Mouse (Mus musculus): ENCODE data around the gene Cenpt. TPM values are rescaled to one million over a fixed set of nuclear protein-coding genes. Genes with fewer than 3 reads are reported as not detected.

Gene Cenpt
- polyA plus RNA-seq, 1 experiment, result 40.3 TPM

DNA sequence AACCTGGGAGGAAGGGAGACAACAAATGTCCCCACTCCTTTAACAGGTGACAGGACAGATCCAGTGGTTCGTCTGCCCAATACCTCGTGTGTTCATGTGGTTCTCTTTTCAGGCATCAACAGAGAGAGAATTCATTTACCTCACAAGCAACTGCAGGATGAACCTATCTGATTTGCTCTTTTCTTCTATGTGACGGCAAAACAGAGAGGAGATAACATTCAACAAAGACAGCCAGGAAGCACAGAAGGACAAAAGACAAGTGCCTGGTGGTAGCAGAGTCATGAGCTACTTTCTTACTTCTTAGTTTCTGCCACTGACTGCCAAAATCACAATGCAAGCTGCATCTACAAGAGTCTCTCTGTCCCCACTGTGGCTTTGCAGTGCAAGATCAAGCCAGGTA, 41.5 kb downstream of the Cenpt start:
- Histone ChIP-seq H3K27ac (ENCODE audit: insufficient read depth, low read length) (no peak overlapping the region), H3K4me3 (ENCODE audit: insufficient read depth, low read length) (no peak overlapping the region), H3K4me1 (ENCODE audit: control insufficient read depth, insufficient read depth, low read length) (peaks cover 5% of the 10 kb centered on the region; the same call in 1 of the 2 replicates)
- TF ChIP-seq CTCF (IDR thresholded peaks at IDR 0.05; ENCODE audit: borderline replicate concordance, insufficient read depth, low read length), result no peak

- TF ChIP-seq POLR2A (IDR thresholded peaks at IDR 0.05; ENCODE audit: low read depth, low read length), result no peak
- TF ChIP-seq CTCF (IDR thresholded peaks at IDR 0.05; ENCODE audit: borderline replicate concordance, insufficient read depth, low read length), result no peak
- no peak overlapping the region for H3K27ac ChIP-seq (ENCODE audit: insufficient read depth, low read length)
- H3K4me3 ChIP-seq (ENCODE audit: insufficient read depth, low read length), result no peak overlapping the region
- H3K4me1 ChIP-seq (ENCODE audit: control insufficient read depth, insufficient read depth, low read length), result peaks cover 5% of the 10 kb centered on the region; the same call in 1 of the 2 replicates
Observed at GRCm38 (mm10) chr8:105811061-105811460, 42.0 kb downstream of the Cenpt start.

GRCm38 (mm10) chr8:105810245-105810786, 42.8 kb downstream of the Cenpt start:
- TF ChIP-seq CTCF (IDR thresholded peaks at IDR 0.05; ENCODE audit: borderline replicate concordance, insufficient read depth, low read length) (no peak), POLR2A (IDR thresholded peaks at IDR 0.05; ENCODE audit: low read depth, low read length) (no peak)
- Histone ChIP-seq H3K4me1 (ENCODE audit: control insufficient read depth, insufficient read depth, low read length) (peaks cover 5% of the 10 kb centered on the region; the same call in 1 of the 2 replicates), H3K4me3 (ENCODE audit: insufficient read depth, low read length) (no peak overlapping the region)

DNA sequence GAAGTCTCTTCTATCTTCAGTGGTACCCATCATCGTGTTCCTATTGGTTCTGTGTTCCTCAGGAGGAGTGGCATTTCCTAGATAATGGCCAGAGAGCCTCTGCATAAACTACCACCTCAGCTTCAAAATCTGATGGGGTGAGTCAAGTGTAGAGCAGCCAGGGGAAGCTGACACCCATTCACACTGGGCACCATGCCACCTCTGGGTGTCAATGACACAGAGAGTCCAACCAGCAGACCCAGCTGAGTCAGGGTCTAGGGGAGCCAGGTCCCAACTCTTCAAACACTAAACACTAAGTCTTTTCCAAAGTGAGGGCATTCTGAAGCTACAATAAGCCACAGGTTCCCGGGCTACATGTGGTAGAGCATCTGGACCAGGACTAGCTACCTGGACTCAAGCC, 44.6 kb downstream of the Cenpt start:
- TF ChIP-seq POLR2A (IDR thresholded peaks at IDR 0.05; ENCODE audit: low read depth, low read length) (no peak), CTCF (IDR thresholded peaks at IDR 0.05; ENCODE audit: borderline replicate concordance, insufficient read depth, low read length) (no peak)
- no peak overlapping the region for H3K4me3 ChIP-seq (ENCODE audit: insufficient read depth, low read length)
- H3K27ac ChIP-seq (ENCODE audit: insufficient read depth, low read length), result no peak overlapping the region
- H3K4me1 ChIP-seq (ENCODE audit: control insufficient read depth, insufficient read depth, low read length), result peaks cover 5% of the 10 kb centered on the region; the same call in 1 of the 2 replicates

More at GRCm38 (mm10) chr8:105810245-105810786, 42.8 kb downstream of the Cenpt start:
- no peak overlapping the region for H3K27ac ChIP-seq (ENCODE audit: insufficient read depth, low read length)

GRCm38 (mm10) chr8:105807766-105808165, 45.3 kb downstream of the Cenpt start:
- TF ChIP-seq CTCF (IDR thresholded peaks at IDR 0.05; ENCODE audit: borderline replicate concordance, insufficient read depth, low read length) (no peak), POLR2A (IDR thresholded peaks at IDR 0.05; ENCODE audit: low read depth, low read length) (no peak)
- peaks cover 5% of the 10 kb centered on the region; the same call in 1 of the 2 replicates for H3K4me1 ChIP-seq (ENCODE audit: control insufficient read depth, insufficient read depth, low read length)

DNA sequence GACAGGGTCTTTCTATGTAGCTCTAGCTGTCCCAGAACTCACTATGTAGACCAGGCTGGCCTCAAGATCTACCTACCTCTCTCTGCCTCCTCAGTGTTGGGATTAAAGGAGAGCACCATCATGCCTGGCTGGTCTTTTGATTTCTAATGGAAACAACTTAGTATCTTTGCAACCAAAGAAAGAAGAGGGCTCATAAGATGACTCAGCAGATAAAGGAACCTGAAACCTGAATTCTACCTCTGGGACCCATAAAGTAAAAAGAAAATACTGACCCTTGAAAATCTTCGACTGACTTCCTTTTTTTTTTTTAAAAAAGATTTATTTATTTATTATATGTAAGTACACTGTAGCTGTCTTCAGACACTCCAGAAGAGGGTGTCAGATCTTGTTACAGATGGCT, 47.1 kb downstream of the Cenpt start:
- H3K27ac ChIP-seq (ENCODE audit: insufficient read depth, low read length), result no peak overlapping the region
- TF ChIP-seq CTCF (IDR thresholded peaks at IDR 0.05; ENCODE audit: borderline replicate concordance, insufficient read depth, low read length), result no peak
- no peak for TF ChIP-seq POLR2A (IDR thresholded peaks at IDR 0.05; ENCODE audit: low read depth, low read length)
- peaks cover 5% of the 10 kb centered on the region; the same call in 1 of the 2 replicates for H3K4me1 ChIP-seq (ENCODE audit: control insufficient read depth, insufficient read depth, low read length)
- H3K4me3 ChIP-seq (ENCODE audit: insufficient read depth, low read length), result no peak overlapping the region

More at GRCm38 (mm10) chr8:105807766-105808165, 45.3 kb downstream of the Cenpt start:
- H3K27ac ChIP-seq (ENCODE audit: insufficient read depth, low read length), result no peak overlapping the region
- H3K4me3 ChIP-seq (ENCODE audit: insufficient read depth, low read length), result no peak overlapping the region

GRCm38 (mm10) chr8:105805346-105805745, 47.7 kb downstream of the Cenpt start:
- TF ChIP-seq POLR2A (IDR thresholded peaks at IDR 0.05; ENCODE audit: low read depth, low read length) (no peak), CTCF (IDR thresholded peaks at IDR 0.05; ENCODE audit: borderline replicate concordance, insufficient read depth, low read length) (no peak)
- H3K27ac ChIP-seq (ENCODE audit: insufficient read depth, low read length), result no peak overlapping the region; the same call in 1 of the 2 replicates
- no peak overlapping the region for H3K4me3 ChIP-seq (ENCODE audit: insufficient read depth, low read length)
- peaks cover 5% of the 10 kb centered on the region; the same call in 1 of the 2 replicates for H3K4me1 ChIP-seq (ENCODE audit: control insufficient read depth, insufficient read depth, low read length)

- H3K4me1 ChIP-seq (ENCODE audit: control insufficient read depth, insufficient read depth, low read length), result peaks cover 5% of the 10 kb centered on the region; the same call in 1 of the 2 replicates
- no peak for TF ChIP-seq CTCF (IDR thresholded peaks at IDR 0.05; ENCODE audit: borderline replicate concordance, insufficient read depth, low read length)
- TF ChIP-seq POLR2A (IDR thresholded peaks at IDR 0.05; ENCODE audit: low read depth, low read length), result no peak
- no peak overlapping the region for H3K4me3 ChIP-seq (ENCODE audit: insufficient read depth, low read length)
- H3K27ac ChIP-seq (ENCODE audit: insufficient read depth, low read length), result no peak overlapping the region
Observed at GRCm38 (mm10) chr8:105804797-105805196, 48.3 kb downstream of the Cenpt start.

DNA sequence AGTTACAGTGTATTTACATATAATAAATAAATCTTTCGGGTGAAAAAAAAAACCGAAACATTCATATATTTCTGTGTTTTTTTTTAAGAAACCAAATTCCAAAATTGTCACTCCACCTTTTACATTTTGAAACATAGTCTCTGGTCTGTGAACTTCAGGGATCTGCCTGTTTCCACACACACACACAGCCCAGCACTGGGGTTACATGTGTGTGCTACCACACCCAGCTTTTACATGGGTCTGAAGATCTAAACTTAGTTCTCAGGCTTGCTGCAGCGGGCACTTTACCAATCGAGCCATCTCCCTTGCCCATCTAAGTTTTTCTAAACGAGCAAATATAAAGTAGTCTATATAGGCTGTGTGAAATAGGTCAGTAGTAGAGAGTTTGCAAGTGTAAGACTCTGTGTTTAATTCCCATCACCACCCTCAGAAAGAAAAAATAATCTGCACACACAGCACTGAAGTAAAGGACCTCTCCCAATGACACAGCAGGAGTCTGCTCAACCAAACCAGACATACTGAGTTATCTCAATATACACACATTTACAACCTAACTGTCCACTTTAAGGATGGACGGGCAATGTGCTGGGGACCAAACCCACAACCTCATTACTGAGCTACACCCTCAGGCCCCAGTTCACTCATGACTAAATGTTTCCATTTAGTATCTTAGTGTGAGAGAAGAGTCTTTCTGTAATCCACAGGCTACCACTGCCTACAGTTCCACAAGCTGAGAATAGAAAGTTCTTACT, 51.7 kb downstream of the Cenpt start:
- Histone ChIP-seq H3K4me3 (ENCODE audit: insufficient read depth, low read length) (no peak overlapping the region), H3K27ac (ENCODE audit: insufficient read depth, low read length) (no peak overlapping the region), H3K4me1 (ENCODE audit: control insufficient read depth, insufficient read depth, low read length) (peaks cover 6% of the 10 kb centered on the region)
- TF ChIP-seq POLR2A (IDR thresholded peaks at IDR 0.05; ENCODE audit: low read depth, low read length) (no peak), CTCF (IDR thresholded peaks at IDR 0.05; ENCODE audit: borderline replicate concordance, insufficient read depth, low read length) (no peak)
